Mouse (Mus musculus) lung, embryonic 14.5 days (tissue): ENCODE data around the gene B2m. TPM values are rescaled to one million over a fixed set of nuclear protein-coding genes. Genes with fewer than 3 reads are reported as not detected.
A peak's percentile ranks its signal among the peaks of the same experiment; 100 is the strongest.

Experiments used
- ATAC-seq: fragments of 200-750 bp; cut with Nextera tagmentation; 2 replicates; pipeline ENCODE4 v1.8.0; 2017; ENCODE audit warnings: mild to moderate bottlenecking, moderate TSS enrichment, moderate library complexity; ENCODE audit not compliant: insufficient read depth
- DNase-seq: peaks from one replicate; pipeline ENCODE4 v3.0.0-alpha.2; 2015
- H3K27ac ChIP-seq: fragments of 300-500 bp; sonication (generic); 2 replicates; pipeline ENCODE4 v1.5.1; 2014; ENCODE audit warnings: low read depth, mild to moderate bottlenecking, moderate library complexity
- H3K27me3 ChIP-seq: fragments of 300-500 bp; sonication (generic); 2 replicates; pipeline ENCODE4 v1.6.1; 2014; ENCODE audit warnings: low read length, control low read depth; ENCODE audit not compliant: insufficient read depth
- H3K36me3 ChIP-seq: fragments of 300-500 bp; sonication (generic); 2 replicates; pipeline ENCODE4 v1.6.1; 2014; ENCODE audit warnings: control low read depth; ENCODE audit not compliant: insufficient read depth
- H3K4me1 ChIP-seq: fragments of 300-500 bp; sonication (generic); 2 replicates; pipeline ENCODE4 v1.6.1; 2014; ENCODE audit warnings: antibody characterized with exemption, control low read depth; ENCODE audit not compliant: insufficient read depth
- H3K4me2 ChIP-seq: fragments of 300-500 bp; sonication (generic); 2 replicates; pipeline ENCODE4 v1.6.1; 2014; ENCODE audit warnings: mild to moderate bottlenecking
- H3K4me3 ChIP-seq: fragments of 300-500 bp; sonication (generic); 2 replicates; pipeline ENCODE4 v1.5.1; 2014; ENCODE audit warnings: low read depth, low read length
- H3K9ac ChIP-seq: fragments of 300-500 bp; sonication (generic); 2 replicates; pipeline ENCODE4 v1.6.1; 2014
- H3K9me3 ChIP-seq: fragments of 300-500 bp; sonication (generic); 2 replicates; pipeline ENCODE4 v1.6.1; 2016; ENCODE audit warnings: low read depth, low read length, control low read depth
- CTCF ChIP-seq: IDR thresholded peaks from 2 replicates; pipeline ENCODE4 v1.5.1; 2016; ENCODE audit warnings: antibody characterized with exemption, low read depth
- WGBS: fragments of 180-500 bp; shearing (Covaris S2); extraction: QIAGEN DNeasy Blood & Tissue Kit; methylation state at CpG from one replicate; pipeline ENCODE4 v1.1.7; 2014; 5-methylcytosine and 5-hydroxymethylcytosine counted together
- polyA plus RNA-seq: library from polyadenylated mRNA; unstranded; fragments of >200 nt; fragmentation: Nextera tagmentation; extraction: Ambion mirVana; gene quantifications from 2 replicates; pipeline ENCODE4 v1.2.1, GENCODE M21; 2014

B2m gene
- polyA plus RNA-seq, 1 experiment from 2014 or later: 308 TPM

GRCm38 (mm10) chr2:122149316-122149715, 1.8 kb downstream of the B2m start:
- no peaks in the 10 kb centered on the region for H3K27me3 ChIP-seq
- no peak for TF ChIP-seq CTCF
- H3K4me2 ChIP-seq: peak overlapping the region; percentile 70
- H3K27ac ChIP-seq: no peak overlapping the region
- WGBS: 95% methylated on average over 6 of the region's 6 CpGs
- H3K4me1 ChIP-seq: peaks cover 5% of the 10 kb centered on the region
- no peaks in the 10 kb centered on the region for H3K9me3 ChIP-seq
- no peak overlapping the region for H3K9ac ChIP-seq
- ATAC-seq: no peak
- DNase-seq: no peak
- peak overlapping the region; percentile 73 for H3K4me3 ChIP-seq
- peaks cover 16% of the 10 kb centered on the region; the same call in 1 of the 2 replicates for H3K36me3 ChIP-seq

DNA sequence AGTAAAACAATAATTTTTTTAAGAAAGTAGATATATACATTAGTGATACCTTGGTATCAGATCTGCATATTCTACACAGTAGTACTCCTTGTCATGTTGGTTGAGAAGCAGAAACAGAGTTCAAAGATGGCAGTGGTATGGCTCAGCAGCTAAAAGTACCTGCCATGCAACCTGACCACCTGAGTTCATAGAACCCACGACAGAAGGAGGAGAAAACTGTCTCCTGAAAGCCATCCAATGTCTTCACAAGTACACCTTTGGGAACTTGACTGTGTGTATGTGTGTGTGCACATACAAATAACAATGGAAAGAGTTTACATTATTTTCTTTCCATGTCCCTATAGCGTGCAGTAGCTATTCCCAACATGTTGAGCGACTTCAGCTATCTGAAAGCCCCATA, 2.2 kb downstream of the B2m start:
- Histone ChIP-seq H3K4me2 (no peak overlapping the region), H3K4me1 (peaks cover 5% of the 10 kb centered on the region), H3K4me3 (no peak overlapping the region), H3K27me3 (no peaks in the 10 kb centered on the region), H3K36me3 (peaks cover 18% of the 10 kb centered on the region; the same call in 1 of the 2 replicates), H3K9ac (no peak overlapping the region), H3K9me3 (no peaks in the 10 kb centered on the region), H3K27ac (no peak overlapping the region)
- DNase-seq: no peak
- WGBS: 82% methylated on average over 3 of the region's 3 CpGs
- no peak for ATAC-seq
- TF ChIP-seq CTCF: no peak

DNA sequence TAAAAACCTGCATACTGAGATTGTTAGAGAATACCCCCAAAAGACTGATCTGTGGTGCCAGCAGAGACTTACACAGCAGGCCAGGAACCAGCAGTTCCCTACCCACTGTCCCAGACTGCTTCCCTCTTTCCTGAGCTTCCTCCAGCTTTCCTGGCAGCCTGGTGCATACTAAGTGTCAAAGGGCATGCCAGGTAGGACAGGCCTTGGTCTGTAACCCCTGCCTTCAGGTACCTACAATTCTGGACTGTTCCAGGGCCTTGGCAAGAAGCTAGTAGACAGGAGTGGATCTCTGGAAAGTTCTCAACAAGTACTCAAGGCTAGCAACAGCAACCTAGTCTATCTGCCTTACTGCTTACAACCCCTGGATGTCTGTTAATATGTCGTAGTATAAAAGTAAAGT, 3.7 kb downstream of the B2m start:
- no peak for ATAC-seq
- no peak for TF ChIP-seq CTCF

GRCm38 (mm10) chr2:122152850-122153249, 5.4 kb downstream of the B2m start:
- DNase-seq: no peak
- H3K27me3 ChIP-seq: no peaks in the 10 kb centered on the region
- H3K36me3 ChIP-seq: peaks cover 23% of the 10 kb centered on the region
- no peak overlapping the region for H3K4me2 ChIP-seq
- ATAC-seq: no peak
- H3K4me3 ChIP-seq: no peak overlapping the region
- no peak for TF ChIP-seq CTCF
- no peaks in the 10 kb centered on the region for H3K9me3 ChIP-seq
- WGBS: 81% methylated on average over 3 of the region's 3 CpGs
- peaks cover 5% of the 10 kb centered on the region; the same call in 1 of the 2 replicates for H3K4me1 ChIP-seq
- no peak overlapping the region for H3K27ac ChIP-seq
- no peak overlapping the region for H3K9ac ChIP-seq

More for the DNA sequence above, 3.7 kb downstream of the B2m start:
- WGBS: 93% methylated on average over 1 of the region's 1 CpGs
- H3K9ac ChIP-seq: no peak overlapping the region
- no peaks in the 10 kb centered on the region for H3K27me3 ChIP-seq
- no peaks in the 10 kb centered on the region for H3K9me3 ChIP-seq
- H3K4me1 ChIP-seq: peaks cover 5% of the 10 kb centered on the region
- no peak overlapping the region for H3K27ac ChIP-seq
- no peak for DNase-seq
- H3K4me2 ChIP-seq: no peak overlapping the region
- peaks cover 23% of the 10 kb centered on the region for H3K36me3 ChIP-seq
- H3K4me3 ChIP-seq: no peak overlapping the region

- DNase-seq (no peak), ATAC-seq (no peak)
- H3K9me3 ChIP-seq: no peaks in the 10 kb centered on the region
- H3K4me1 ChIP-seq: peaks cover 10% of the 10 kb centered on the region; the same call in 1 of the 2 replicates
- H3K4me2 ChIP-seq: no peak overlapping the region
- TF ChIP-seq CTCF: no peak
- peaks cover 23% of the 10 kb centered on the region for H3K36me3 ChIP-seq
- H3K27me3 ChIP-seq: no peaks in the 10 kb centered on the region
- H3K9ac ChIP-seq: no peak overlapping the region
- WGBS: 79% methylated on average over 7 of the region's 7 CpGs
- no peak overlapping the region for H3K4me3 ChIP-seq
- no peak overlapping the region for H3K27ac ChIP-seq
Observed at GRCm38 (mm10) chr2:122153681-122154365, 6.3 kb downstream of the B2m start.

DNA sequence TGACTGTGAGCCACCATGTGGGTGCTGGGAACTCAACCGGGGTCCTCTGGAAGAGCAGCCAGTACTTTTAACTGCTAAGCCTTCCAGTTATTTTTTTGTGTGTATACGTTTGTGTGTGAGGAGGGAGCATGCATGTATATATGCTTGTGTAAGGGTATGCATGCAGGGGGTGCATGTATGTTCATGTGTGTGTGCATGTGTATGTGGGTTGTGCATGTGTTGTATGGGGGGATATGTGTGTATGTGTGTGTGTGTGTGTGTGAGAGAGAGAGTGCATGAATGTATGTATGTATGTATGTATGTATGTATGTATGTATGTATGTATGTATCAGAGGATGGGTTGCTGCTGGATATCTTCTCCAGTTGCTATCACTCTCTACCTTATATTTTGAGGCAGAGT, 7.0 kb downstream of the B2m start:
- Histone ChIP-seq H3K27me3 (no peaks in the 10 kb centered on the region), H3K4me2 (no peak overlapping the region), H3K9me3 (no peaks in the 10 kb centered on the region), H3K9ac (no peak overlapping the region), H3K4me3 (no peak overlapping the region), H3K27ac (no peak overlapping the region), H3K36me3 (peaks cover 23% of the 10 kb centered on the region), H3K4me1 (peaks cover 9% of the 10 kb centered on the region; the same call in 1 of the 2 replicates)
- WGBS: 90% methylated on average over 2 of the region's 2 CpGs
- DNase-seq (no peak), ATAC-seq (no peak)
- no peak for TF ChIP-seq CTCF

DNA sequence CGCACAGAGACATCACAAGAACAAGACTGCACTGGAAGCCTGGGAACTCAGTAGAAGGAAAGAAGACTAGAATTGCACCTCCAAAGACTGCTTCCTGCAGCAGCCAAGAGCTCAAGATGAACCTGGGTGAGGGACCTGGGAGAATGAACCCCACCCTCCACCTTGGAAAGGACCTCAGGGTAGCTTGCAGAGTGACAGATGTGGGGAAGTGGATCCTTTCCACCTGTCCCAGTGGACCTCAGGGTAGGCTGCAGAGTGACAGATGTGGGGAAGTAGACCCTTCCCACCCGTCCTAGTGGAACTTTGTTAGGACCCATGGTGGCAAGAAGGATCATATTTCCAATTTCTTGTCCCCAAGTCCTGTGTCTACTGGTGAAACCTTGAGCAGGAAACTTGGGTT, 7.8 kb downstream of the B2m start:
- 71% methylated on average over 2 of the region's 2 CpGs for WGBS
- no peak for TF ChIP-seq CTCF
- DNase-seq (no peak), ATAC-seq (no peak)
- Histone ChIP-seq H3K9ac (no peak overlapping the region), H3K36me3 (peaks cover 23% of the 10 kb centered on the region), H3K4me1 (peaks cover 9% of the 10 kb centered on the region; the same call in 1 of the 2 replicates), H3K27me3 (no peaks in the 10 kb centered on the region), H3K27ac (no peak overlapping the region), H3K4me3 (no peak overlapping the region), H3K9me3 (no peaks in the 10 kb centered on the region), H3K4me2 (no peak overlapping the region)
